Mouse (Mus musculus): Measurements from ENCODE around the gene Gm20521. TPM values are rescaled to one million over a fixed set of nuclear protein-coding genes. Genes with fewer than 3 reads are reported as not detected.

Gm20521 gene
- polyA plus RNA-seq, 1 experiment from 2014 or later = not detected

- Histone ChIP-seq H3K4me3 (peak within 1 kb of the TSS; percentile 45), H3K9me3 (replicated peaks) (no peaks in the 10 kb centered on the region), H3K9ac (peak within 1 kb of the TSS; percentile 49; the same call in 1 of the 2 replicates), H3K4me2 (peak within 1 kb of the TSS; percentile 69), H3K4me1 (peaks cover 30% of the 10 kb centered on the region), H3K27me3 (replicated peaks) (peaks cover 95% of the 10 kb centered on the region), H3K36me3 (no peaks in the 10 kb centered on the region), H3K27ac (peak within 1 kb of the TSS; percentile 46; the same call in 1 of the 2 replicates)
- ATAC-seq = 0 out of 2 replicates have a peak, but pooled peaks have one; percentile 27
- 7% methylated on average over 54 of the region's 57 CpGs for WGBS (ENCODE audit: insufficient replicate concordance)
Observed at GRCm38 (mm10) chr14:54925349-54926342, 42.4 kb downstream of the Gm20521 start, which contains the start of gene Efs. Gene Efs, minus strand, starts transcription at chr14:54926126.

- Histone ChIP-seq H3K27ac (0 out of 2 replicates have a peak overlapping the region, but pooled peaks have one; percentile 46), H3K27me3 (replicated peaks) (peaks cover 92% of the 10 kb centered on the region), H3K4me1 (peaks cover 30% of the 10 kb centered on the region), H3K4me3 (peak overlapping the region; percentile 45), H3K9ac (peak overlapping the region; percentile 49; the same call in 1 of the 2 replicates), H3K36me3 (no peaks in the 10 kb centered on the region), H3K4me2 (peak overlapping the region; percentile 69), H3K9me3 (replicated peaks) (no peaks in the 10 kb centered on the region)
- ATAC-seq = no peak
- 1% methylated on average over 46 of the region's 58 CpGs for WGBS (ENCODE audit: insufficient replicate concordance)
Observed at GRCm38 (mm10) chr14:54926401-54927158, 43.3 kb downstream of the Gm20521 start.

GRCm38 (mm10) chr14:54927296-54927695, 44.1 kb downstream of the Gm20521 start:
- WGBS (ENCODE audit: insufficient replicate concordance) = 25% methylated on average over 7 of the region's 7 CpGs
- Histone ChIP-seq H3K36me3 (no peaks in the 10 kb centered on the region), H3K4me2 (peak overlapping the region; percentile 69; the same call in 1 of the 2 replicates), H3K9ac (no peak overlapping the region), H3K27ac (no peak overlapping the region), H3K4me1 (peaks cover 30% of the 10 kb centered on the region), H3K27me3 (replicated peaks) (peaks cover 88% of the 10 kb centered on the region), H3K9me3 (replicated peaks) (no peaks in the 10 kb centered on the region), H3K4me3 (no peak overlapping the region)
- no peak for ATAC-seq

- Histone ChIP-seq H3K9ac (no peak overlapping the region), H3K9me3 (replicated peaks) (no peaks in the 10 kb centered on the region), H3K27ac (no peak overlapping the region), H3K4me2 (no peak overlapping the region), H3K27me3 (replicated peaks) (peaks cover 69% of the 10 kb centered on the region), H3K4me1 (peaks cover 18% of the 10 kb centered on the region), H3K4me3 (no peak overlapping the region), H3K36me3 (no peaks in the 10 kb centered on the region)
- no peak for ATAC-seq
- 61% methylated on average over 5 of the region's 5 CpGs for WGBS (ENCODE audit: insufficient replicate concordance)
Observed at GRCm38 (mm10) chr14:54929801-54930200, 46.6 kb downstream of the Gm20521 start.

GRCm38 (mm10) chr14:54930431-54930830, 47.2 kb downstream of the Gm20521 start:
- H3K4me1 ChIP-seq = peaks cover 12% of the 10 kb centered on the region
- H3K9ac ChIP-seq = no peak overlapping the region
- H3K36me3 ChIP-seq = no peaks in the 10 kb centered on the region
- H3K4me2 ChIP-seq = no peak overlapping the region
- ATAC-seq = no peak
- no peaks in the 10 kb centered on the region for H3K9me3 ChIP-seq (replicated peaks)
- peaks cover 69% of the 10 kb centered on the region for H3K27me3 ChIP-seq (replicated peaks)
- no peak overlapping the region for H3K4me3 ChIP-seq
- WGBS (ENCODE audit: insufficient replicate concordance) = 6% methylated on average over 2 of the region's 2 CpGs
- H3K27ac ChIP-seq = no peak overlapping the region

GRCm38 (mm10) chr14:54932645-54933150, 49.5 kb downstream of the Gm20521 start, which contains the start of gene Il25:
Gene Il25, plus strand, starts transcription at chr14:54932695.
- H3K4me3 ChIP-seq = no peak within 1 kb of the TSS
- no peaks in the 10 kb centered on the region for H3K4me1 ChIP-seq
- no peaks in the 10 kb centered on the region for H3K36me3 ChIP-seq
- H3K4me2 ChIP-seq = no peak within 1 kb of the TSS
- WGBS (ENCODE audit: insufficient replicate concordance) = 43% methylated on average over 6 of the region's 6 CpGs
- H3K27me3 ChIP-seq (replicated peaks) = peaks cover 60% of the 10 kb centered on the region
- no peak for ATAC-seq
- H3K9ac ChIP-seq = no peak within 1 kb of the TSS
- no peaks in the 10 kb centered on the region for H3K9me3 ChIP-seq (replicated peaks)
- H3K27ac ChIP-seq = no peak within 1 kb of the TSS

GRCm38 (mm10) chr14:54935904-54936830, 52.9 kb downstream of the Gm20521 start, which contains the start of gene Cmtm5:
Gene Cmtm5, plus strand, starts transcription at chr14:54936261.
- 35% methylated on average over 8 of the region's 8 CpGs for WGBS (ENCODE audit: insufficient replicate concordance)
- Histone ChIP-seq H3K4me1 (no peaks in the 10 kb centered on the region), H3K27me3 (replicated peaks) (peaks cover 47% of the 10 kb centered on the region), H3K9ac (no peak within 1 kb of the TSS), H3K4me3 (no peak within 1 kb of the TSS), H3K4me2 (no peak within 1 kb of the TSS), H3K9me3 (replicated peaks) (no peaks in the 10 kb centered on the region), H3K27ac (no peak within 1 kb of the TSS), H3K36me3 (no peaks in the 10 kb centered on the region)
- ATAC-seq = no peak

- Histone ChIP-seq H3K4me3 (no peak overlapping the region), H3K27me3 (replicated peaks) (peaks cover 45% of the 10 kb centered on the region), H3K9me3 (replicated peaks) (no peaks in the 10 kb centered on the region), H3K4me1 (no peaks in the 10 kb centered on the region), H3K27ac (no peak overlapping the region), H3K9ac (no peak overlapping the region), H3K4me2 (no peak overlapping the region), H3K36me3 (no peaks in the 10 kb centered on the region)
- no peak for ATAC-seq
- 19% methylated on average over 6 of the region's 6 CpGs for WGBS (ENCODE audit: insufficient replicate concordance)
Observed at GRCm38 (mm10) chr14:54936831-54937160, 53.6 kb downstream of the Gm20521 start.

- Histone ChIP-seq H3K27ac (no peak overlapping the region), H3K4me1 (no peaks in the 10 kb centered on the region), H3K9ac (no peak overlapping the region), H3K27me3 (replicated peaks) (peaks cover 45% of the 10 kb centered on the region), H3K4me3 (no peak overlapping the region), H3K9me3 (replicated peaks) (no peaks in the 10 kb centered on the region), H3K4me2 (no peak overlapping the region), H3K36me3 (no peaks in the 10 kb centered on the region)
- 68% methylated on average over 16 of the region's 16 CpGs for WGBS (ENCODE audit: insufficient replicate concordance)
- no peak for ATAC-seq
Observed at GRCm38 (mm10) chr14:54937361-54938182, 54.3 kb downstream of the Gm20521 start.

GRCm38 (mm10) chr14:54938431-54939219, 55.4 kb downstream of the Gm20521 start:
- Histone ChIP-seq H3K27me3 (replicated peaks) (peaks cover 41% of the 10 kb centered on the region), H3K9me3 (replicated peaks) (no peaks in the 10 kb centered on the region), H3K27ac (no peak overlapping the region), H3K4me3 (no peak overlapping the region), H3K9ac (no peak overlapping the region), H3K36me3 (no peaks in the 10 kb centered on the region), H3K4me1 (no peaks in the 10 kb centered on the region), H3K4me2 (no peak overlapping the region)
- 63% methylated on average over 15 of the region's 15 CpGs for WGBS (ENCODE audit: insufficient replicate concordance)
- no peak for ATAC-seq

Measured in liver, embryonic 12.5 days (tissue).